In the genomic region with DNA sequence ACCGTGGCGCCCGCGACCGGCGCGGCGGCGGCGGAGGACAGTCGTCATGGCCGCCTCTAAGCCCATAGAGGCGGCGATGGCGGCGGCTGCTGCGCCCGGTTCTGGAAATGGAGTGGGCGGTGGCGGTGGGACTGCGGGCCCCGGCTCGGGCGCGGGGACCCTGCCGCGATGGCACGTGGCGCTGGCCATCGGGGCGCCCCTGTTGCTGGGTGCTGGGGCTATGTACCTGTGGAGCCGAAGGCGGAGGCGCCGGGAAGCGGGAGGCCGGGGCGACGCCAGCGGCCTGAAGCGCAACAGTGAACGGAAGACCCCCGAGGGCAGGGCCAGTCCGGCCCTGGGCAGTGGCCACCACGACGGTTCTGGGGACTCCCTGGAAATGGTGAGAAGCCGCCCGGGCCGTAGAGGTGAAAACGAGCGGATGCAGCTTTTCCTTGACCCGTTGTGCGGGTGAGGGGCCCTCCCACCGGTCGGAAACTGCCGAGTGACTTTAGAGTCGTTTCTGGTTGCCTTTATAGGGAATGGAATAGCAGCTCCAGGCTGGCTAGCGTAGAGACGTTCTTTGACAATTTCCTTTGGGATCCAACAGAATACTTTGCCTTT, we compare ENCODE assay signal across 7 mouse cellular contexts. TPM values are rescaled to one million over a fixed set of nuclear protein-coding genes. Genes with fewer than 3 reads are reported as not detected.
DNase-seq lines count a peak whose midpoint lies in the region; ATAC-seq and TF ChIP-seq lines count a peak whose summit lies in the region.

No protein-coding gene starts in this region.

- H3K36me3 ChIP-seq in lung, embryonic 14.5 days (ENCODE audit: insufficient read depth) = no peaks in the 10 kb centered on the region
- no peaks in the 10 kb centered on the region for H3K36me3 ChIP-seq in forebrain, embryonic 12.5 days (replicated peaks)
- no peaks in the 10 kb centered on the region for H3K36me3 ChIP-seq in limb, embryonic 14.5 days (ENCODE audit: control insufficient read depth, insufficient read depth, low read length)
- H3K36me3 ChIP-seq in stomach, embryonic 15.5 days = no peaks in the 10 kb centered on the region

- under 1% methylated on average over 58 of the region's 59 CpGs for WGBS in lung, embryonic 14.5 days
- WGBS in bone marrow, adult 2 months = under 1% methylated on average over 59 of the region's 59 CpGs
- under 1% methylated on average over 57 of the region's 59 CpGs for WGBS in forebrain, embryonic 12.5 days
- under 1% methylated on average over 41 of the region's 59 CpGs for WGBS in limb, embryonic 14.5 days
- WGBS in stomach, embryonic 15.5 days = under 1% methylated on average over 59 of the region's 59 CpGs

- peaks cover 8% of the 10 kb centered on the region; the same call in 1 of the 2 replicates for H3K4me1 ChIP-seq in lung, embryonic 14.5 days (ENCODE audit: insufficient read depth)
- no peaks in the 10 kb centered on the region; the same call in 1 of the 2 replicates for H3K4me1 ChIP-seq in bone marrow, adult 2 months (ENCODE audit: control insufficient read depth, insufficient read depth, low read length)
- H3K4me1 ChIP-seq in forebrain, embryonic 12.5 days = peaks cover 16% of the 10 kb centered on the region
- peaks cover 15% of the 10 kb centered on the region for H3K4me1 ChIP-seq in limb, embryonic 14.5 days (ENCODE audit: control insufficient read depth, insufficient read depth, low read length)
- H3K4me1 ChIP-seq in stomach, embryonic 15.5 days = peaks cover 12% of the 10 kb centered on the region

- H3K27me3 ChIP-seq in lung, embryonic 14.5 days (ENCODE audit: insufficient read depth, low read length) = no peaks in the 10 kb centered on the region
- H3K27me3 ChIP-seq in forebrain, embryonic 12.5 days = no peaks in the 10 kb centered on the region
- no peaks in the 10 kb centered on the region for H3K27me3 ChIP-seq in limb, embryonic 14.5 days (ENCODE audit: control insufficient read depth, insufficient read depth, low read length)
- H3K27me3 ChIP-seq in stomach, embryonic 15.5 days (replicated peaks) = no peaks in the 10 kb centered on the region

- H3K9ac ChIP-seq in lung, embryonic 14.5 days = peak overlapping the region; percentile 96
- H3K9ac ChIP-seq in forebrain, embryonic 12.5 days = peak overlapping the region; percentile 93
- peak overlapping the region; percentile 89 for H3K9ac ChIP-seq in limb, embryonic 14.5 days (ENCODE audit: low read depth, low read length, severe bottlenecking)
- H3K9ac ChIP-seq in stomach, embryonic 15.5 days = peak overlapping the region; percentile 100

- peak overlapping the region; percentile 94 for H3K27ac ChIP-seq in lung, embryonic 14.5 days (ENCODE audit: low read depth)
- H3K27ac ChIP-seq in bone marrow, adult 2 months (ENCODE audit: control insufficient read depth, insufficient read depth, low read depth, low read length, poor library complexity) = peak overlapping the region; percentile 75
- H3K27ac ChIP-seq in forebrain, embryonic 12.5 days = peak overlapping the region; percentile 93
- H3K27ac ChIP-seq in limb, embryonic 14.5 days (replicated peaks; ENCODE audit: low read depth, low read length) = peak overlapping the region; percentile 91
- H3K27ac ChIP-seq in stomach, embryonic 15.5 days = peak overlapping the region; percentile 96

- no peak for TF ChIP-seq POLR2A in bone marrow, adult 2 months (IDR thresholded peaks at IDR 0.05; ENCODE audit: borderline replicate concordance, control insufficient read depth, low read depth, low read length)
- TF ChIP-seq POLR2A in limb, embryonic 14.5 days (IDR thresholded peaks at IDR 0.05; ENCODE audit: borderline replicate concordance, extremely low read depth, insufficient read depth, insufficient read length) = no peak

- ATAC-seq in lung, embryonic 14.5 days (ENCODE audit: insufficient read depth) = peak; percentile 45; the same call in 1 of the 2 replicates
- ATAC-seq in forebrain, embryonic 12.5 days (ENCODE audit: low FRiP score) = no peak; the same call in 1 of the 2 replicates
- peak; percentile 46 for ATAC-seq in limb, embryonic 14.5 days (ENCODE audit: low FRiP score, low read depth)
- no peak for ATAC-seq in stomach, embryonic 15.5 days (ENCODE audit: insufficient read depth, low FRiP score, low read depth)
- ATAC-seq in megakaryocyte progenitor cell, adult 5-6 weeks (replicated peaks; ENCODE audit: poor library complexity) = no peak

- DNase-seq in lung, embryonic 14.5 days = peak; percentile 47
- DNase-seq in lung, postnatal 25 days (ENCODE audit: low spot score) = no peak
- peak; percentile 4 for DNase-seq in limb, embryonic 14.5 days (ENCODE audit: low spot score)

- H3K4me3 ChIP-seq in lung, embryonic 14.5 days (ENCODE audit: low read depth, low read length) = peak overlapping the region; percentile 99
- H3K4me3 ChIP-seq in bone marrow, adult 2 months (replicated peaks; ENCODE audit: control insufficient read depth, low read depth, low read length) = peak overlapping the region; percentile 92
- H3K4me3 ChIP-seq in forebrain, embryonic 12.5 days (replicated peaks) = peak overlapping the region; percentile 97
- H3K4me3 ChIP-seq in limb, embryonic 14.5 days (replicated peaks; ENCODE audit: low read length) = peak overlapping the region; percentile 80
- H3K4me3 ChIP-seq in stomach, embryonic 15.5 days (replicated peaks) = peak overlapping the region; percentile 99

- no peaks in the 10 kb centered on the region for H3K9me3 ChIP-seq in lung, embryonic 14.5 days (ENCODE audit: low read depth, low read length)
- no peaks in the 10 kb centered on the region for H3K9me3 ChIP-seq in forebrain, embryonic 12.5 days
- H3K9me3 ChIP-seq in limb, embryonic 14.5 days (ENCODE audit: control insufficient read depth, low read length) = no peaks in the 10 kb centered on the region
- no peaks in the 10 kb centered on the region for H3K9me3 ChIP-seq in stomach, embryonic 15.5 days

- TF ChIP-seq CTCF in lung, embryonic 14.5 days (IDR thresholded peaks at IDR 0.05; ENCODE audit: low read depth) = no peak
- no peak for TF ChIP-seq CTCF in bone marrow, adult 2 months (IDR thresholded peaks at IDR 0.05; ENCODE audit: control insufficient read depth, insufficient read depth, low read length)

- H3K4me2 ChIP-seq in lung, embryonic 14.5 days = peak overlapping the region; percentile 75
- peak overlapping the region; percentile 73 for H3K4me2 ChIP-seq in forebrain, embryonic 12.5 days
- peak overlapping the region; percentile 66 for H3K4me2 ChIP-seq in limb, embryonic 14.5 days (replicated peaks; ENCODE audit: low read depth, low read length, severe bottlenecking)
- peak overlapping the region; percentile 66 for H3K4me2 ChIP-seq in stomach, embryonic 15.5 days

RNA-seq across cellular contexts. Expression of gene Tomm70a, which starts 0.4 kb away (rescaled TPM):
- 57.3 and 62.0 TPM in 2 replicates for polyA plus RNA-seq in lung, embryonic 14.5 days (2014; fragmentation: Nextera tagmentation; extraction: Ambion mirVana)
- polyA plus RNA-seq in bone marrow, adult 2 months (2011; ENCODE audit: insufficient read depth, insufficient read length, low replicate concordance, missing spikeins) = 6.7 and 13.2 TPM in 2 replicates
- polyA plus RNA-seq in forebrain, embryonic 12.5 days (2016; fragmentation: Nextera tagmentation; extraction: Ambion mirVana) = 62.6 and 62.7 TPM in 2 replicates
- 26.3 and 31.1 TPM in 2 replicates for polyA plus RNA-seq in limb, embryonic 14.5 days (2012; rRNA removed)
- polyA plus RNA-seq in limb, embryonic 14.5 days (2014; fragmentation: Nextera tagmentation; extraction: Ambion mirVana) = 47.6 and 50.5 TPM in 2 replicates
- 44.7 and 45.7 TPM in 2 replicates for polyA plus RNA-seq in stomach, embryonic 15.5 days (2015; fragmentation: Nextera tagmentation; extraction: Ambion mirVana)
- total RNA-seq in megakaryocyte progenitor cell, adult 5-6 weeks (2015) = 92.0 and 95.9 TPM in 2 replicates
- total RNA-seq in megakaryocyte progenitor cell, adult 5-6 weeks (2017) = 68.3 and 73.8 TPM in 2 replicates

RNA-seq across cellular contexts. Expression of gene Nit2, which starts 45.2 kb away (rescaled TPM):
- 75.1 and 75.4 TPM in 2 replicates for polyA plus RNA-seq in lung, embryonic 14.5 days (2014; fragmentation: Nextera tagmentation; extraction: Ambion mirVana)
- 9.5 and 35.4 TPM in 2 replicates for polyA plus RNA-seq in bone marrow, adult 2 months (2011; ENCODE audit: insufficient read depth, insufficient read length, low replicate concordance, missing spikeins)
- 46.0 and 48.2 TPM in 2 replicates for polyA plus RNA-seq in forebrain, embryonic 12.5 days (2016; fragmentation: Nextera tagmentation; extraction: Ambion mirVana)
- 46.4 and 54.7 TPM in 2 replicates for polyA plus RNA-seq in limb, embryonic 14.5 days (2012; rRNA removed)
- polyA plus RNA-seq in limb, embryonic 14.5 days (2014; fragmentation: Nextera tagmentation; extraction: Ambion mirVana) = 83.0 and 91.5 TPM in 2 replicates
- polyA plus RNA-seq in stomach, embryonic 15.5 days (2015; fragmentation: Nextera tagmentation; extraction: Ambion mirVana) = 76.3 and 88.5 TPM in 2 replicates
- total RNA-seq in megakaryocyte progenitor cell, adult 5-6 weeks (2015) = 35.2 and 40.7 TPM in 2 replicates
- 30.9 and 38.1 TPM in 2 replicates for total RNA-seq in megakaryocyte progenitor cell, adult 5-6 weeks (2017)

RNA-seq across cellular contexts. Expression of gene Tmem45a2, which starts 50.7 kb away (rescaled TPM):
- 0.29 and 0.34 TPM in 2 replicates for polyA plus RNA-seq in lung, embryonic 14.5 days (2014; fragmentation: Nextera tagmentation; extraction: Ambion mirVana)
- polyA plus RNA-seq in bone marrow, adult 2 months (2011; ENCODE audit: insufficient read depth, insufficient read length, low replicate concordance, missing spikeins) = 1.0 TPM in 1 of 2 replicates, not detected in the other
- polyA plus RNA-seq in forebrain, embryonic 12.5 days (2016; fragmentation: Nextera tagmentation; extraction: Ambion mirVana) = not detected in 2 replicates
- not detected in 2 replicates for polyA plus RNA-seq in limb, embryonic 14.5 days (2012; rRNA removed)
- polyA plus RNA-seq in limb, embryonic 14.5 days (2014; fragmentation: Nextera tagmentation; extraction: Ambion mirVana) = 0.10 TPM in 1 of 2 replicates, not detected in the other
- polyA plus RNA-seq in stomach, embryonic 15.5 days (2015; fragmentation: Nextera tagmentation; extraction: Ambion mirVana) = 0.18 and 0.26 TPM in 2 replicates
- 0.07 TPM in 2 replicates for total RNA-seq in megakaryocyte progenitor cell, adult 5-6 weeks (2015)
- not detected in 2 replicates for total RNA-seq in megakaryocyte progenitor cell, adult 5-6 weeks (2017)

Comparison
In these comparisons a context has a peak if more than half of its experiments do, and no peak if none do; other contexts are left out.
1. ATAC-seq: peak in lung, embryonic 14.5 days (single experiment) and limb, embryonic 14.5 days (single experiment); none in forebrain, embryonic 12.5 days (single experiment), stomach, embryonic 15.5 days (single experiment) and megakaryocyte progenitor cell, adult 5-6 weeks (single experiment).
2. Peak in every context shown above with its lines, with median percentiles within 50 percentile points of each other: H3K27ac ChIP-seq, H3K4me2 ChIP-seq, H3K4me3 ChIP-seq and H3K9ac ChIP-seq.